Mouse (Mus musculus) limb, embryonic 13.5 days (tissue): ENCODE measurements around the gene Fsd1. TPM values are rescaled to one million over a fixed set of nuclear protein-coding genes. Genes with fewer than 3 reads are reported as not detected.
"Not testable (repeated sequence)": the region's sequence is repeated elsewhere in the genome, so short reads cannot be mapped to it uniquely, and the experiment has no call there.

Source experiments
- ATAC-seq: fragments of 200-750 bp; cut with Nextera tagmentation; 2 replicates; pipeline ENCODE4 v1.8.0; 2017; ENCODE audit warnings: low read depth, moderate number of reproducible peaks, moderate TSS enrichment; ENCODE audit not compliant: low FRiP score
- H3K27ac ChIP-seq: fragments of 300-500 bp; sonication (generic); 2 replicates; pipeline ENCODE4 v1.5.1; 2015; ENCODE audit warnings: inconsistent platforms, mild to moderate bottlenecking, moderate library complexity
- H3K27me3 ChIP-seq: fragments of 300-500 bp; sonication (generic); 2 replicates; pipeline ENCODE4 v1.6.1; 2015; ENCODE audit warnings: mild to moderate bottlenecking, inconsistent platforms
- H3K36me3 ChIP-seq: fragments of 300-500 bp; sonication (generic); 2 replicates; pipeline ENCODE4 v1.6.1; 2015; ENCODE audit warnings: inconsistent platforms, mild to moderate bottlenecking, moderate library complexity
- H3K4me1 ChIP-seq: fragments of 300-500 bp; sonication (generic); 2 replicates; pipeline ENCODE4 v1.6.1; 2015; ENCODE audit warnings: inconsistent platforms
- H3K4me2 ChIP-seq: fragments of 300-500 bp; sonication (generic); replicated peaks from 2 replicates; pipeline ENCODE4 v1.6.1; 2015; ENCODE audit warnings: inconsistent platforms, mild to moderate bottlenecking, moderate library complexity
- H3K4me3 ChIP-seq: fragments of 300-500 bp; sonication (generic); 2 replicates; pipeline ENCODE4 v1.5.1; 2015; ENCODE audit warnings: moderate library complexity, mild to moderate bottlenecking, inconsistent platforms
- H3K9ac ChIP-seq: fragments of 300-500 bp; sonication (generic); 2 replicates; pipeline ENCODE4 v1.6.1; 2015; ENCODE audit warnings: mild to moderate bottlenecking, inconsistent platforms
- H3K9me3 ChIP-seq: fragments of 300-500 bp; sonication (generic); 2 replicates; pipeline ENCODE4 v1.6.1; 2016; ENCODE audit warnings: inconsistent platforms
- WGBS: fragments of 180-500 bp; shearing (Covaris S2); methylation state at CpG from one replicate; pipeline ENCODE4 v1.1.7; 2015; 5-methylcytosine and 5-hydroxymethylcytosine counted together
- polyA plus RNA-seq: library from polyadenylated mRNA; unstranded; fragments of >200 nt; fragmentation: Nextera tagmentation; extraction: Ambion mirVana; gene quantifications from 2 replicates; pipeline ENCODE4 v1.2.1, GENCODE M21; 2015

Fsd1 gene
- polyA plus RNA-seq = 36.4 and 39.2 TPM in 2 replicates

GRCm38 (mm10) chr17:55986030-55986961 lies at the start of gene Fsd1:
Gene Fsd1 (plus strand): TSS chr17:55986509.
- Histone ChIP-seq H3K4me1 (peaks cover 6% of the 10 kb centered on the region), H3K36me3 (peaks cover 11% of the 10 kb centered on the region; the same call in 1 of the 2 replicates), H3K9me3 (no peaks in the 10 kb centered on the region), H3K27ac (no peak within 1 kb of the TSS), H3K4me3 (peak within 1 kb of the TSS; percentile 68), H3K4me2 (peak within 1 kb of the TSS; percentile 88), H3K9ac (peak within 1 kb of the TSS; percentile 79), H3K27me3 (no peaks in the 10 kb centered on the region)
- 10% methylated on average over 35 of the region's 35 CpGs for WGBS
- ATAC-seq = peak; percentile 74

- H3K4me1 ChIP-seq, H3K9me3 ChIP-seq, ATAC-seq, H3K27me3 ChIP-seq: not testable (repeated sequence)
- Histone ChIP-seq H3K4me3 (peak overlapping the region; percentile 53), H3K4me2 (peak overlapping the region; percentile 83), H3K27ac (peak overlapping the region; percentile 55; the same call in 1 of the 2 replicates), H3K9ac (peak overlapping the region; percentile 72; the same call in 1 of the 2 replicates), H3K36me3 (peaks cover 18% of the 10 kb centered on the region)
- WGBS = 34% methylated on average over 10 of the region's 10 CpGs
These were observed 41.9 kb upstream of the Fsd1 start for GRCm38 (mm10) chr17:55944387-55944865.

- WGBS = under 1% methylated on average over 56 of the region's 56 CpGs
- peak; percentile 96 for ATAC-seq
These were observed 41.2 kb upstream of the Fsd1 start for GRCm38 (mm10) chr17:55944866-55945682.

GRCm38 (mm10) chr17:55945696-55946095 lies 40.6 kb upstream of the Fsd1 start:
- peaks cover 6% of the 10 kb centered on the region for H3K36me3 ChIP-seq
- no peaks in the 10 kb centered on the region for H3K9me3 ChIP-seq
- H3K9ac ChIP-seq = peak overlapping the region; percentile 72
- 20% methylated on average over 5 of the region's 5 CpGs for WGBS
- H3K4me1 ChIP-seq = 0 out of 2 replicates have a peak, but pooled peaks cover 5% of the 10 kb centered on the region
- ATAC-seq = no peak
- H3K27me3 ChIP-seq = peaks cover 9% of the 10 kb centered on the region; the same call in 1 of the 2 replicates
- peak overlapping the region; percentile 91; the same call in 1 of the 2 replicates for H3K27ac ChIP-seq
- peak overlapping the region; percentile 83 for H3K4me2 ChIP-seq
- peak overlapping the region; percentile 53 for H3K4me3 ChIP-seq

More at GRCm38 (mm10) chr17:55944866-55945682, 41.2 kb upstream of the Fsd1 start:
- Histone ChIP-seq H3K4me3 (peak overlapping the region; percentile 53), H3K27ac (peak overlapping the region; percentile 91), H3K36me3 (peaks cover 12% of the 10 kb centered on the region), H3K9ac (peak overlapping the region; percentile 72), H3K4me2 (peak overlapping the region; percentile 83)
- H3K27me3 ChIP-seq, H3K4me1 ChIP-seq, H3K9me3 ChIP-seq: not testable (repeated sequence)

- 85% methylated on average over 4 of the region's 4 CpGs for WGBS
- H3K36me3 ChIP-seq = no peaks in the 10 kb centered on the region
- no peak overlapping the region for H3K9ac ChIP-seq
- no peak overlapping the region for H3K4me2 ChIP-seq
- ATAC-seq = no peak
- H3K9me3 ChIP-seq = no peaks in the 10 kb centered on the region
- H3K27me3 ChIP-seq = peaks cover 22% of the 10 kb centered on the region; the same call in 1 of the 2 replicates
- H3K4me1 ChIP-seq = 0 out of 2 replicates have a peak, but pooled peaks cover 5% of the 10 kb centered on the region
- no peak overlapping the region for H3K27ac ChIP-seq
- H3K4me3 ChIP-seq = no peak overlapping the region
These were observed 37.7 kb upstream of the Fsd1 start for GRCm38 (mm10) chr17:55948647-55949046.

GRCm38 (mm10) chr17:55949400-55949799 lies 36.9 kb upstream of the Fsd1 start, which contains the start of gene Zfp119b:
Gene Zfp119b (minus strand): TSS chr17:55949500.
- no peak within 1 kb of the TSS for H3K4me2 ChIP-seq
- H3K27ac ChIP-seq = no peak within 1 kb of the TSS
- WGBS = 91% methylated on average over 2 of the region's 2 CpGs
- peaks cover 30% of the 10 kb centered on the region for H3K27me3 ChIP-seq
- no peaks in the 10 kb centered on the region for H3K9me3 ChIP-seq
- H3K9ac ChIP-seq = no peak within 1 kb of the TSS
- H3K4me1 ChIP-seq = 0 out of 2 replicates have a peak, but pooled peaks cover 5% of the 10 kb centered on the region
- no peak within 1 kb of the TSS for H3K4me3 ChIP-seq
- H3K36me3 ChIP-seq = no peaks in the 10 kb centered on the region
- no peak for ATAC-seq

GRCm38 (mm10) chr17:55950601-55951000 lies 35.7 kb upstream of the Fsd1 start:
- Histone ChIP-seq H3K9ac (no peak overlapping the region), H3K36me3 (no peaks in the 10 kb centered on the region), H3K4me1 (0 out of 2 replicates have a peak, but pooled peaks cover 3% of the 10 kb centered on the region), H3K27ac (no peak overlapping the region), H3K4me2 (no peak overlapping the region), H3K27me3 (peaks cover 42% of the 10 kb centered on the region), H3K9me3 (no peaks in the 10 kb centered on the region), H3K4me3 (no peak overlapping the region)
- WGBS = 70% methylated on average over 9 of the region's 9 CpGs
- ATAC-seq = no peak

- Histone ChIP-seq H3K9ac (no peak overlapping the region), H3K4me3 (no peak overlapping the region), H3K4me1 (peaks cover 10% of the 10 kb centered on the region; the same call in 1 of the 2 replicates), H3K9me3 (no peaks in the 10 kb centered on the region), H3K4me2 (no peak overlapping the region), H3K27ac (no peak overlapping the region), H3K36me3 (no peaks in the 10 kb centered on the region), H3K27me3 (peaks cover 43% of the 10 kb centered on the region)
- no peak for ATAC-seq
These were observed 34.3 kb upstream of the Fsd1 start for GRCm38 (mm10) chr17:55952041-55952440.

GRCm38 (mm10) chr17:55952447-55953027 lies 33.8 kb upstream of the Fsd1 start, which contains the start of gene Ebi3:
Gene Ebi3 (plus strand): TSS chr17:55952640.
- 75% methylated on average over 6 of the region's 6 CpGs for WGBS
- H3K4me3 ChIP-seq = no peak within 1 kb of the TSS

GRCm38 (mm10) chr17:55953751-55954150 lies 32.6 kb upstream of the Fsd1 start:
- Histone ChIP-seq H3K27me3 (peaks cover 43% of the 10 kb centered on the region), H3K4me1 (peaks cover 23% of the 10 kb centered on the region), H3K36me3 (no peaks in the 10 kb centered on the region), H3K4me3 (no peak overlapping the region), H3K9ac (no peak overlapping the region), H3K27ac (no peak overlapping the region), H3K9me3 (no peaks in the 10 kb centered on the region), H3K4me2 (no peak overlapping the region)
- ATAC-seq = no peak
- 69% methylated on average over 6 of the region's 6 CpGs for WGBS

More at GRCm38 (mm10) chr17:55952447-55953027, 33.8 kb upstream of the Fsd1 start, which contains the start of gene Ebi3:
- Histone ChIP-seq H3K4me1 (peaks cover 14% of the 10 kb centered on the region), H3K4me2 (no peak within 1 kb of the TSS), H3K27ac (no peak within 1 kb of the TSS), H3K27me3 (peaks cover 43% of the 10 kb centered on the region), H3K9ac (no peak within 1 kb of the TSS), H3K36me3 (no peaks in the 10 kb centered on the region), H3K9me3 (no peaks in the 10 kb centered on the region)
- no peak for ATAC-seq

- Histone ChIP-seq H3K4me3 (no peak overlapping the region), H3K9ac (no peak overlapping the region), H3K27ac (no peak overlapping the region), H3K9me3 (no peaks in the 10 kb centered on the region), H3K4me2 (no peak overlapping the region), H3K36me3 (no peaks in the 10 kb centered on the region), H3K27me3 (peaks cover 43% of the 10 kb centered on the region), H3K4me1 (peaks cover 23% of the 10 kb centered on the region)
- 37% methylated on average over 16 of the region's 16 CpGs for WGBS
- ATAC-seq = no peak
These were observed 32.1 kb upstream of the Fsd1 start for GRCm38 (mm10) chr17:55954229-55954628.
